Mouse (Mus musculus) embryonic fibroblast, embryonic 13.5 days (primary cell): ENCODE measurements around the gene Prss42.

ENCODE experiments used
- CTCF ChIP-seq: IDR thresholded peaks from 2 replicates; pipeline ENCODE4 v1.5.1; 2011; ENCODE audit warnings: mild to moderate bottlenecking, control low read depth, low read length, moderate library complexity, borderline replicate concordance; ENCODE audit not compliant: insufficient read depth
- POLR2A ChIP-seq: IDR thresholded peaks from 2 replicates; pipeline ENCODE4 v1.6.1; 2011; ENCODE audit warnings: low read depth, mild to moderate bottlenecking, control low read depth, low read length, moderate library complexity

DNA sequence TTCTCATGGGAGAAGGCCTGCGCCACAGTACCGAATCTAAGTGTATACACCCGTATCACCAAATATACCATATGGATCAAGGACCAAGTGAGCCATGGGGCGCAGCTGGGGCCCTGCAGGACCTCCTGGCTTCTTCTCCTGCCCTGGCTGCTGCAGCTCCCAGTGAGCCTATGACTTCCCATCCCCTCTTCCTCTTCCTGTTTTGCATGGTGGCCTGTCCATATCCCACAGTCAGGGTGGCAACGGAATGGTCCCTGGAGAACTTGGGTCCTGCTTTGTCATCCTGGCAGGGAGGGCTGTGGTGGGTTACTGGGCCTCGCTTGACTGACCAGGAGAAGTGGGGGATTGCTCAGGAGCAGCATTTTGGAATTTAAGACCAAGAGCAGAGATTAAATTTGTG is 42.9 kb downstream of the Prss42 start:
- TF ChIP-seq CTCF: no peak
- no peak for TF ChIP-seq POLR2A
